Mouse (Mus musculus) intestine, postnatal 0 days (tissue): ENCODE results near the gene Ripor3. TPM values are rescaled to one million over a fixed set of nuclear protein-coding genes. Genes with fewer than 3 reads are reported as not detected.

ENCODE experiments used
- ATAC-seq: fragments of 200-750 bp; cut with Nextera tagmentation; 2 replicates; pipeline ENCODE4 v1.8.0; 2017; ENCODE audit warnings: mild to moderate bottlenecking, moderate TSS enrichment, moderate library complexity
- H3K27ac ChIP-seq: fragments of 300-500 bp; sonication (generic); 2 replicates; pipeline ENCODE4 v1.5.1; 2014; ENCODE audit warnings: mild to moderate bottlenecking, low read depth, low read length, moderate library complexity
- H3K27me3 ChIP-seq: fragments of 300-500 bp; sonication (generic); replicated peaks from 2 replicates; pipeline ENCODE4 v1.6.1; 2014; ENCODE audit warnings: low read length, mixed read lengths; ENCODE audit not compliant: control insufficient read depth, insufficient read depth
- H3K36me3 ChIP-seq: fragments of 300-500 bp; sonication (generic); 2 replicates; pipeline ENCODE4 v1.6.1; 2014; ENCODE audit warnings: mild to moderate bottlenecking, moderate library complexity; ENCODE audit not compliant: control insufficient read depth, insufficient read depth
- H3K4me1 ChIP-seq: fragments of 300-500 bp; sonication (generic); replicated peaks from 2 replicates; pipeline ENCODE4 v1.6.1; 2014; ENCODE audit warnings: antibody characterized with exemption, low read length, mixed read lengths; ENCODE audit not compliant: control insufficient read depth, insufficient read depth
- H3K4me2 ChIP-seq: fragments of 300-500 bp; sonication (generic); replicated peaks from 2 replicates; pipeline ENCODE4 v1.6.1; 2014; ENCODE audit warnings: low read depth, mild to moderate bottlenecking, moderate library complexity
- H3K4me3 ChIP-seq: fragments of 300-500 bp; sonication (generic); 2 replicates; pipeline ENCODE4 v1.5.1; 2014; ENCODE audit warnings: low read depth, low read length
- H3K9ac ChIP-seq: fragments of 300-500 bp; sonication (generic); 2 replicates; pipeline ENCODE4 v1.6.1; 2014; ENCODE audit warnings: mild to moderate bottlenecking, low read depth, low read length
- H3K9me3 ChIP-seq: fragments of 300-500 bp; sonication (generic); 2 replicates; pipeline ENCODE4 v1.6.1; 2016; ENCODE audit warnings: mixed run types; ENCODE audit not compliant: control insufficient read depth
- CTCF ChIP-seq: sonication (generic); IDR thresholded peaks from 2 replicates; pipeline ENCODE4 v1.5.1; 2016; ENCODE audit warnings: low read depth, mild to moderate bottlenecking, control low read depth, antibody characterized with exemption, moderate library complexity
- WGBS: fragments of 180-500 bp; shearing (Covaris S2); extraction: QIAGEN DNeasy Blood & Tissue Kit; methylation state at CpG from one replicate; pipeline ENCODE4 v1.1.7; 2014; 5-methylcytosine and 5-hydroxymethylcytosine counted together
- polyA plus RNA-seq: library from polyadenylated mRNA; unstranded; fragments of >200 nt; fragmentation: Nextera tagmentation; extraction: Ambion mirVana; gene quantifications from 2 replicates; pipeline ENCODE4 v1.2.1, GENCODE M21; 2015

The Ripor3 gene
- polyA plus RNA-seq, 1 experiment from 2014 or later = 1.5 TPM

- no peak overlapping the region for H3K9ac ChIP-seq
- no peak for TF ChIP-seq CTCF
- WGBS = 93% methylated on average over 10 of the region's 10 CpGs
- no peaks in the 10 kb centered on the region for H3K9me3 ChIP-seq
- no peak overlapping the region for H3K4me3 ChIP-seq
- no peak overlapping the region for H3K4me2 ChIP-seq
- peaks cover 56% of the 10 kb centered on the region for H3K36me3 ChIP-seq
- no peak for ATAC-seq
- no peaks in the 10 kb centered on the region for H3K27me3 ChIP-seq
- no peak overlapping the region for H3K27ac ChIP-seq
- H3K4me1 ChIP-seq = no peaks in the 10 kb centered on the region
Measured at GRCm38 (mm10) chr2:167978271-167978670, 32.1 kb downstream of the Ripor3 start.

GRCm38 (mm10) chr2:167975746-167976145, 34.7 kb downstream of the Ripor3 start:
- H3K4me2 ChIP-seq = no peak overlapping the region
- no peaks in the 10 kb centered on the region for H3K27me3 ChIP-seq
- H3K9me3 ChIP-seq = no peaks in the 10 kb centered on the region
- peaks cover 63% of the 10 kb centered on the region for H3K36me3 ChIP-seq
- no peaks in the 10 kb centered on the region for H3K4me1 ChIP-seq
- no peak overlapping the region for H3K27ac ChIP-seq
- TF ChIP-seq CTCF = no peak
- ATAC-seq = no peak
- H3K9ac ChIP-seq = no peak overlapping the region
- 81% methylated on average over 12 of the region's 12 CpGs for WGBS
- H3K4me3 ChIP-seq = no peak overlapping the region

GRCm38 (mm10) chr2:167972809-167973208, 37.6 kb downstream of the Ripor3 start:
- H3K36me3 ChIP-seq = peaks cover 76% of the 10 kb centered on the region
- no peak for ATAC-seq

GRCm38 (mm10) chr2:167972146-167972545, 38.3 kb downstream of the Ripor3 start:
- Histone ChIP-seq H3K27me3 (no peaks in the 10 kb centered on the region), H3K4me3 (no peak overlapping the region), H3K4me2 (no peak overlapping the region), H3K36me3 (peaks cover 76% of the 10 kb centered on the region), H3K4me1 (no peaks in the 10 kb centered on the region), H3K27ac (no peak overlapping the region), H3K9me3 (no peaks in the 10 kb centered on the region), H3K9ac (no peak overlapping the region)
- TF ChIP-seq CTCF = no peak
- WGBS = 48% methylated on average over 5 of the region's 5 CpGs
- ATAC-seq = no peak

More at GRCm38 (mm10) chr2:167972809-167973208, 37.6 kb downstream of the Ripor3 start:
- no peaks in the 10 kb centered on the region for H3K27me3 ChIP-seq
- H3K9ac ChIP-seq = no peak overlapping the region
- H3K4me1 ChIP-seq = no peaks in the 10 kb centered on the region
- H3K4me3 ChIP-seq = no peak overlapping the region
- no peaks in the 10 kb centered on the region for H3K9me3 ChIP-seq
- no peak overlapping the region for H3K4me2 ChIP-seq
- no peak overlapping the region for H3K27ac ChIP-seq
- no peak for TF ChIP-seq CTCF
- WGBS = 32% methylated on average over 1 of the region's 1 CpGs

GRCm38 (mm10) chr2:167969851-167970541, 40.4 kb downstream of the Ripor3 start:
- WGBS = 81% methylated on average over 10 of the region's 10 CpGs
- no peak overlapping the region for H3K27ac ChIP-seq
- TF ChIP-seq CTCF = no peak
- H3K9ac ChIP-seq = no peak overlapping the region
- no peak overlapping the region for H3K4me2 ChIP-seq
- no peaks in the 10 kb centered on the region for H3K9me3 ChIP-seq
- H3K4me1 ChIP-seq = no peaks in the 10 kb centered on the region
- H3K27me3 ChIP-seq = no peaks in the 10 kb centered on the region
- no peak overlapping the region for H3K4me3 ChIP-seq
- ATAC-seq = no peak
- peaks cover 77% of the 10 kb centered on the region for H3K36me3 ChIP-seq

GRCm38 (mm10) chr2:167968504-167968903, 41.9 kb downstream of the Ripor3 start:
- 90% methylated on average over 7 of the region's 7 CpGs for WGBS
- Histone ChIP-seq H3K4me1 (no peaks in the 10 kb centered on the region), H3K36me3 (peaks cover 67% of the 10 kb centered on the region), H3K4me3 (no peak overlapping the region), H3K27ac (no peak overlapping the region), H3K27me3 (no peaks in the 10 kb centered on the region), H3K9me3 (no peaks in the 10 kb centered on the region), H3K9ac (no peak overlapping the region), H3K4me2 (no peak overlapping the region)
- TF ChIP-seq CTCF = no peak
- ATAC-seq = no peak

- Histone ChIP-seq H3K27me3 (no peaks in the 10 kb centered on the region), H3K4me3 (no peak overlapping the region), H3K27ac (no peak overlapping the region), H3K4me1 (no peaks in the 10 kb centered on the region), H3K9me3 (no peaks in the 10 kb centered on the region), H3K36me3 (peaks cover 57% of the 10 kb centered on the region), H3K9ac (no peak overlapping the region), H3K4me2 (no peak overlapping the region)
- 86% methylated on average over 3 of the region's 3 CpGs for WGBS
- no peak for ATAC-seq
- no peak for TF ChIP-seq CTCF
Measured at GRCm38 (mm10) chr2:167965911-167966310, 44.5 kb downstream of the Ripor3 start.
